ENCODE assay signal across 13 mouse cellular contexts in genomic region chr10:122619406-122620116, GRCm38 (mm10). TPM values are rescaled to one million over a fixed set of nuclear protein-coding genes. Genes with fewer than 3 reads are reported as not detected.
DNase-seq lines count a peak whose midpoint lies in the region; ATAC-seq lines count a peak whose summit lies in the region.
"Had no signal": no experiment of that assay in that cellular context is flagged by ENCODE, and none has a peak within 500 bp of the region (broad histone marks: within the 10 kb centered on the region; RNA-seq: fewer than 3 reads in every experiment).

No protein-coding gene starts in this region.

- no peak overlapping the region for H3K4me3 ChIP-seq in kidney, embryonic 15.5 days (replicated peaks)
- no peak overlapping the region for H3K4me3 ChIP-seq in neural tube, embryonic 14.5 days (ENCODE audit: low read depth, low read length)
- H3K4me3 ChIP-seq: lung, embryonic 15.5 days had no signal

- DNase-seq in kidney, postnatal 25 days, result no peak
- DNase-seq in neural tube, embryonic 10.5 days (ENCODE audit: extremely low spot score, low spot score), result no peak
- DNase-seq in hindlimb bud, embryonic 11.5 days (ENCODE audit: extremely low spot score, low read depth, low spot score), result peak; percentile 6
- no peak for DNase-seq in adrenal gland, adult 2 months
- DNase-seq: heart, postnatal 36 days; kidney, adult 8-10 months; right cerebral cortex, postnatal 4 days had no signal

- H3K27ac ChIP-seq in kidney, embryonic 15.5 days, result peak overlapping the region; percentile 78
- peak overlapping the region; percentile 4; the same call in 1 of the 2 replicates for H3K27ac ChIP-seq in neural tube, embryonic 14.5 days (ENCODE audit: low read depth, low read length)
- H3K27ac ChIP-seq: lung, embryonic 15.5 days had no signal

- H3K27me3 ChIP-seq in kidney, embryonic 15.5 days, result no peaks in the 10 kb centered on the region
- no peaks in the 10 kb centered on the region for H3K27me3 ChIP-seq in neural tube, embryonic 14.5 days (ENCODE audit: control insufficient read depth, insufficient read depth, low read length)
- H3K27me3 ChIP-seq: CH12.LX; lung, embryonic 15.5 days; Patski had no signal

- no peak overlapping the region for H3K9ac ChIP-seq in kidney, embryonic 15.5 days
- no peak overlapping the region for H3K9ac ChIP-seq in neural tube, embryonic 14.5 days (replicated peaks; ENCODE audit: low read depth, low read length)
- H3K9ac ChIP-seq: lung, embryonic 15.5 days had no signal

- H3K4me2 ChIP-seq in kidney, embryonic 15.5 days, result peak overlapping the region; percentile 17
- H3K4me2 ChIP-seq in neural tube, embryonic 14.5 days (ENCODE audit: low read depth, low read length), result no peak overlapping the region
- H3K4me2 ChIP-seq: lung, embryonic 15.5 days had no signal

- H3K4me1 ChIP-seq in kidney, embryonic 15.5 days, result peaks cover 37% of the 10 kb centered on the region
- H3K4me1 ChIP-seq in neural tube, embryonic 14.5 days (ENCODE audit: control insufficient read depth, insufficient read depth, low read length), result no peaks in the 10 kb centered on the region

- peak; percentile 83 for ATAC-seq in kidney, embryonic 15.5 days (replicated peaks; ENCODE audit: low FRiP score)
- ATAC-seq in neural tube, embryonic 14.5 days (ENCODE audit: low read depth), result no peak
- ATAC-seq in megakaryocyte-erythroid progenitor cell, adult 5-6 weeks (replicated peaks; ENCODE audit: low FRiP score, low TSS enrichment, poor library complexity, severe bottlenecking), result no peak
- ATAC-seq: Patski had no signal

- WGBS in kidney, embryonic 15.5 days, result 24% methylated on average over 16 of the region's 16 CpGs
- WGBS in neural tube, embryonic 14.5 days, result 60% methylated on average over 16 of the region's 16 CpGs

- no peaks in the 10 kb centered on the region for H3K9me3 ChIP-seq in kidney, embryonic 15.5 days (replicated peaks)
- H3K9me3 ChIP-seq in neural tube, embryonic 14.5 days (ENCODE audit: control insufficient read depth, low read length), result no peaks in the 10 kb centered on the region
- H3K9me3 ChIP-seq: lung, embryonic 15.5 days had no signal

- no peaks in the 10 kb centered on the region for H3K36me3 ChIP-seq in kidney, embryonic 15.5 days
- H3K36me3 ChIP-seq in neural tube, embryonic 14.5 days (ENCODE audit: control insufficient read depth, insufficient read depth, low read length), result no peaks in the 10 kb centered on the region
- H3K36me3 ChIP-seq: lung, embryonic 15.5 days had no signal

RNA-seq across cellular contexts. Expression of gene Ppm1h, which starts 59.0 kb away (rescaled TPM):
- polyA plus RNA-seq in kidney, embryonic 15.5 days (2015; fragmentation: Nextera tagmentation; extraction: Ambion mirVana), result 20.2 and 22.1 TPM in 2 replicates
- 35.4 and 41.5 TPM in 2 replicates for polyA plus RNA-seq in neural tube, embryonic 14.5 days (2014; fragmentation: Nextera tagmentation; extraction: Ambion mirVana)
- total RNA-seq in adrenal gland, adult 2 months (2021), result 10 to 100 TPM; 16.0 to 29.3 TPM
- 9.5 and 11.7 TPM in 2 replicates for polyA plus RNA-seq in adrenal gland, adult 2 months (2012; rRNA removed)
- 3.7 and 7.2 TPM in 2 replicates for total RNA-seq in megakaryocyte-erythroid progenitor cell, adult 5-6 weeks (2014; fragmentation: Nextera tagmentation)
- total RNA-seq in megakaryocyte-erythroid progenitor cell, adult 5-6 weeks (2017), result 2.8 and 4.8 TPM in 2 replicates
